Mouse (Mus musculus) NIH3T3 (cell line): Measurements from ENCODE around the gene Prlhr.

Source experiments
- DNase-seq: peaks from one replicate; pipeline ENCODE4 v3.0.0-alpha.2; 2012; ENCODE audit warnings: low read depth

Gene Prlhr

DNA sequence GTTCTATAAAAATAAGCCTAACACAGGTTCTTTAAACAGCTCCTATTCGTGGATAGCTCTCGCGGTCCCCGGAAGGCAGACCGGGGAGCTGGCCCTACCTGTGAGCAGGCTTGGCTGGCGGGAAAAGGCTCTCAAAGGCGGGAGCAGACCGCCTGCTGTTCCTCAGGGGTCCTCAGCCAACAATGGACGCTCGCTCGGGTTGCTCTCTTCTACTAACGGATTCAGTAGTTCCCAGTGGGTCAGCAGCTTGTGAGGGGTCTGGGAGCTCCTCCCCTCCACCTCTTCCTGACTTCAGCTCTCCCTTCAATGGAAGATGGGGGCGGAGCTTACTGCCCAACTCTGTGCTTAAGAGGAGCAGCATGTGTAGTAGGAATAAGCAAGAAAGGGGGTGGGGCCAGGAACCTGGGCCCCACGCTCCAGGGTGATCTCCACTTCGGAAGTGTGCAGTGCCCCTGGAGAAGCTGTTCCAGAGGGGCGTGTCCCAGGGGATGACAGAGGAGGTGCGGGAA, at the start of gene Prlhr:
Gene Prlhr (minus strand): TSS at position 51 of the 509 bp plus-strand sequence.
- DNase-seq, result no peak

DNA sequence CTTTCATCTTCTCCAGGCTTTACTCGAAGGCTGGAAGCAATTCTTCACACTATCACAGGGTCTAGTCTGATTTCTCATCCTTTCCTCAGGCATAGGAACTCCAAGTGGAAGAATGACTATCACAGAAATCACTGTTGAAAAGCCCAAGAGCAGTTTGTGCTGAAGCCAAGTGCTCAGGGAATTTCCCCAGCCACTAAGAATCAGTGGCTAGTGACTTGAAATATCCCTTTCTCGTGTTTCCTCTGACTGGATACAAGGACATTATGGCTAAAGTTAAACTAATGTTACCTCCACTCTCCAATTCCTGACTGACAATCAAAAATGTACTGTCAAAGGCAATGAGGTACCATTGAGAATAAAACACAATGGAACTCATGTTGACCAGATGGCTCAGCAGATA, 47.0 kb upstream of the Prlhr start:
- no peak for DNase-seq

DNA sequence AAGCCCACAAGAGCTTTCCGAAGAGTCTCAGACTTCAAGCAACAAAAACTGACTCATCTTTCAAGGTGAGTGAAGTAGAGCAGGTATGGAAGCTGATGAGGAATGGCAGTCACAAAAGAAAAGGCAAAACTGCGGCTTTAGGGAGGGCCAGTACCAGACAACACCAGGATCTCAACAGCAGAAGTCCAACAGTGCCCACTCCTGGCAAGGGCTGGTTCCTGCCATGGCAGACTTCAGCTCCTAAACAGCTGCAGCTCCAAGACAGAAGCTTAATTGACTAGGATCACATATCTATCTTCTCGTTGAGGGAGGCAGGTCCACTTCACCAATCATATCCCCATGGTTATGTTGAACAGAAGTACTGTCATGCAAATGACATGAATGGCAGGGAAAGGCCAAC, 45.3 kb upstream of the Prlhr start:
- DNase-seq, result peak; percentile 38

DNA sequence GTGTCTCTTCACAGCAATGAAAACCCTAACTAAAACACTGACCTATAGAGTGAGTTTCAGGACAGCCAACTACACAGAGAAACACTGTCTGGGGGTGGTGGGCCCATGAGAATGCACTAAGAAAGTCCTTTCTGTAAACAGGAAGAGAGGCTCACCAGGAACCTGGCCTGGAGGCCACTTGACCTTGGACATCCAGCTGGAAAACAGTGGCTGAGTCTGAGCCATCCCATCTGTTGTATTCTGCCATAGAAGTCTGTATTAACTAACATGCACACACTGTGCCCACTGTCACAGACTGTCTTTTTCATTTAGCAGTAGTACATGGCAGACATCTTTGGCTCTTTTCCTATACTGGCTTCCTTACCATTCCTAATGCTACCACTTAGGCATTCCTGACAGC, 32.1 kb upstream of the Prlhr start:
- DNase-seq, result no peak

DNA sequence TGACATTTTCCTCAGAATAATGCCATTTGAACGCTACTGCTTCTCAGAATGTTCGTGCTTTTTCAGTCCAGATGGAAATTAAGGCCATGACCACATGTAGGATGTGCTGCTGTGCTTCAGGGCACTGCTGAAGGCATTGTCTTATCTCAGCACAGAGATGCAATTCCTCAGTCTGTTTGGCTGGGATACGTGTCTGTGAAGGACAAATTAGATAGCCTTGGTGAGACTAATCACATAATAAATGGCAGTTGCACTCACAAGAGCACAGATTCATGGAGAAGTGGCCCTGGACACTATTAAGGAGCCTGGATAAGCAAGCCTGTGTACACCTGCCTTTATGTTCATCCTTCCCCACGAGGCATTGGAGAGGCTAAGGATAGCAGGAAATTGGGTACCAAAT, 29.1 kb upstream of the Prlhr start:
- no peak for DNase-seq

DNA sequence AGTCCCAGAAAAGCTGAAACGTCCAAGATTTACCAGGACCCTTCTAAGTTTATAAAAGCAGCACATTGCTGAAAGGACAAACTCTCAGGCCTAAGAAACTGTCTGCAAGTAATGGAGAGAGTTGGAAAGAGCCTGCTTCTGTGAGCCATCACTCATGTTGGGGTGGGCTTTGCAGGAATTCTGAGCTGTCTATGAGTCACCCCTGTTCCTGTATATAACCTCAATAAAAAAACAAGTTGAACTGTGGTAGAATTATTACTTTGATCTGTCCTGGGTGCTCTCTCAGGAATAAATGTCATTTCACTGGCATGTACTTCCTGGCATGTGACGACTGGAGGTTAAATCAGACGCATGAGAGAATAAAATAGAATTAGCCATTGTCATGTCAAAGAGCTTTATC, 27.7 kb upstream of the Prlhr start:
- peak; percentile 61 for DNase-seq

DNA sequence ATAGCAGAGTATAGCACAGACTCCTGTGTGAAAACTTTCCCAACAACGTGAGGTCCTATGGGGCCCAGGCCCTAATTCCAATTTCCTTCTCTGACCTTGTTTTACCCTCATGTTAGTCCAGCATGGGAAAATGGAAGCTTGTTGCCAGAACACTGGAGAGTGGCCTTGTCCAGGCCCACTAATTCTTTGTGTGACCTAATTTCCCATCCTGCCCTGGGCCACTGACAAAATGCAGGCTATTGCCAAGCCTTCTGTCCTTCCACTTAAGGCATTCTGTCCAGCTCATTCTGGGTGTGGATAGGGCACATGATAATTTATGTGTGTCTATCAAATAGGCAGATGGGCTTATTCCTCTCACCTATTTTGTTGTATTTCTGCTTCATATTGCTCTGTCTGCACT, 21.5 kb upstream of the Prlhr start:
- no peak for DNase-seq

DNA sequence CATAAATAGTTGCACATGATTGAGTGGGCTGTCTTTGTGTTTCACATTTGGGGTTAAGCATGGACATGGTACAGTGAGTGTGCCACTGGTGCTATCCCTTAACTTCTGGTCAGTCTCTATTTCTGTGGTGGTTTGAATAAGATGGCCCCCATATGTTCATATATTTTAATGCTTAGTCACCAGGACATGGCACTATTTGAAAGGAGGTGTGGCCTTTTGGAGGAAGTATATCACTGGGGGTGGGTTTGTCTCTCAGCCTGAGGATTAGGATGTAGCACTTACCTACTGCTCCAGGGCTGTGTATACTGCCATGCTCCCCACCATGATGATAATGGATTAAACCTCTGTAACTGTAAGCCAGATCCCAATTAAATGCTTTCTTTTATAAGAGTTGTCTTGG, 17.2 kb upstream of the Prlhr start:
- peak; percentile 19 for DNase-seq

DNA sequence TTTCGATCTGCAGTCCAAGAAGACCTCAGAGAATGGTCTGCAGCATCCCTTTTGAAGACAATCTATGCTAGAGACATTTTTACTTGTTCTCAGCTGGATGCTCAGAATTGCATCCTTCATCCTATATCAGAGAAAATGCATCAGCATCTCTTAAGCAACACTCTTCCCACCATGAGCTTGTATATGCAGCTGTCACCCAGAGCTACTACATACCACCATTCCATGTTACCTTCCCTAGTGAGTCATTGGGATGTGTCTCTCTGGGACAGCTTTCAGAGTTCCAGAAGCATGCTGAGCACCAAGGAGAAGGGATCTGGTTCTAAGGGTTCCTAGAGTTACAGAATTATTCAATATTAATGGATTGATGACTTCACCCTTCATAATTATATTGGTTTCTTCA, 10.8 kb upstream of the Prlhr start:
- no peak for DNase-seq

DNA sequence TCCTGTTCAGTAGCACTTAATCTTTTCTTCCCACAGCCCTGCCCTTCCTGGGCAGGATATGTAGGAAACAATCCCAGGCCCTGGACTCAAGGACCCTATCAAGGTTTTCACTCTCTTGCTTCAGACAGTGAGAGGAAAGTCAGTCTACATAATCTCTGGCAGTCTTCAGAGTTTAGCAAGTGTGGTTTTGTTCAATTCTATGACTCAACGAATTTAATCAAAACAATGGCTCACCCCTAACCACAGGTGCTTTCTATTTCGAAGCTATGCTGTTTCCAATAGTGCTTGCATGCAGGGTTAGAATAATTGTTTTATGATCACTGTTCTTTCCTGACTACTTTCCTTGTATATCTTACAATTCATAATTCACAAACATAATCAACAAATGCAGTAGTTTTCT, 9.7 kb upstream of the Prlhr start:
- peak; percentile 71 for DNase-seq

DNA sequence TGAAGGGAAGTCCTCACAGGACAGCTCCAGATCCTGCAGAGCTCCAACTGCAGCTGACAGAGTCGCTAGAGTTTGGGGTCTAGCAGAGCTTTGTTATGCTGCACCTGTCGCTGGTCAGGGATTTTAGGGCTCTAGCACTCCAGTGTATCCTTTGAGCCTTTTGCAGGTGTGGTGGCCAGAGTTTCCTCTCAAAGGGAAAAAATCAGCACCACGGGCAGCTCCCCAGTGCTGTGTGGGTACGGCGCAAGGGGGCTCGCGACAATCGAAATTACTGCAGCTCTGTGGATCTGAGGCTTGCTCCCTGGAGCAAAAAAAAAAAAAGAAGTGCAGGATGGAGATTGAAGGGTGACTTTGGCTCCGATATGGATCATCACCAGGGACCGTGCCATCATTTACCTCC, 742 bp upstream of the Prlhr start:
- peak; percentile 77 for DNase-seq

DNA sequence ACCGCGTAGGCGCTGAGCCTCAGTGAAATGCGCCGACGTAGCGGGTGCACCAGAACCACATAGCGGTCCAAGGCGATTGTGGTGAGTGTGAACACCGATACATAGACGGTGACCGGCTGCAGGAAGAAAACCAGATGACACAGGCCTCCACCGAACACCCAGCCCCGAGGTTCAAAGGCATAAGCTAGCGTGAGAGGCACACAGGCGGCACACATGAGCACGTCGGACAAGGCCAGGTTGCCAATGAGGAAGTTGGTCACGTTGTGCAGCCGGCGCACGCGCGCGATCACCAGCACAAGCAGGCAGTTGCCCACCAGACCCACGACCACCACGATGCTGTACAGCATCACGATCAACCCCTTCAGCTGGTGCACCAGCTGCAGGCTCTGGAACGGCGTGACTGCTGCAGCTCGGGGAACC, 506 bp downstream of the Prlhr start:
- DNase-seq, result no peak

DNA sequence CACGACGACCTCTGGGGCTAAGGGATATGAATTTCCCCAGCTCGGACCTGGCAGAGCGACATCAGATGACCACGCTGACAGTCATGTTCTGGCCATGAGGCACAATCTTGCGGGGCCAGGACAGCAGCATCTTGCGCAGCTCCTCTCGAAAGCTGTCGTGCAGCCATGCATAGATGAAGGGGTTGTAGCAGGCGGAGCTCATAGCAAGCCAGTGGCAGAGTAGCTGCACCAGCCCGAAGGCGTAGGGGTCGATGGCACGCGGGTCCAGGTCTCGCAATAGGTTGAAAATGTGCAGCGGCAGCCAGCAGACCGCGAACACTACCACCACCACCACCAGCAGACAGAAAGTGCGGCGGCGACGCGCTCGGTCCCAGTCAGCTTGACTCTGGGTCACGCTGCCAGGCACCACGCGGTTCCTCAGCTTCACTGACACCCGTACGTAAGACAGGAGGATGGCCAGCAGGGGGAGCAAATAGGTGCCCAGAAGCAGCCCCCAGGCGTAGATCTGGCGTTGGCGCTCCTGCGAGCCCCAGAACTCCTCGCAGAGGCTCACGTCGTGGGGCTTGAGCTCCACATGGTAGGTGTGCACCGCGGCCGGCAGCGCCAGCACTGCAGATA, 1.0 kb downstream of the Prlhr start:
- no peak for DNase-seq

DNA sequence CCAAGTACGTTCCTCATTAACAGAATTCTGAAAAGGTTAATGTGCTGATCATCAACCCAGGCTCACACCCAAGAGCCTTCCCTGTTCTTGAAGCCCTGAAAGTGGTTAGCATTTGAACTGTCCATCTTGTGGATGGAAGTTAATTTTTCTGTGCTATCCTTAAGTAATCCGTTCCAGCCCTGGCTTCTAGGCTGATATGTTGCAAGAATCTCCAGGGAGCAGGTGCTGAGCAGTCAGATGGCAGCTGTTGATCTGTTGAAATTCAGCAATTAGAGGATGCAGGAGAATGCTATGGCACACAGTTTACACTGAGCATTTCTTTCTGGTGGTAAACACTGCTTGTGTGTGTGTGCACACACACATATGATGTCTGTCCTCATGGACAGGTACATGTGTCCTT, 2.4 kb downstream of the Prlhr start:
- peak; percentile 23 for DNase-seq

DNA sequence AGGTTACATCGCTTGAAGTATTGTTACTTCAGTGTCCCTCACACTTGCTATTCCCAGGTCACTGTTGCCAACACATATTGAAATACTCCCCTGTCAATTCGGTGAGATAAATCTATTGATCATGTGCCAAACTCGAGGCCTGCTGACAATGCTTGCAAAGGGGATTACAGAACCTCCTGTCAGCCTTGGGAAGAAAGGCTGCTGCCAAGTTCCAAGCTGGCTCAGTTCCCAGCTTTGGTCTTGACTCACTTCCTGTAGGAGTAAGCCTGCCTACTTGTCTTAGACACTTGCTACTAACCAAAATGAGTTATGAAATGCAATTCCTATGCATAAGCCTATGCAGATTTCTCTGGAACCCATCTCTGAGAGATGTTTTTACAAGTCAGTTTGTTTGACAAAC, 4.2 kb downstream of the Prlhr start:
- peak; percentile 98 for DNase-seq

DNA sequence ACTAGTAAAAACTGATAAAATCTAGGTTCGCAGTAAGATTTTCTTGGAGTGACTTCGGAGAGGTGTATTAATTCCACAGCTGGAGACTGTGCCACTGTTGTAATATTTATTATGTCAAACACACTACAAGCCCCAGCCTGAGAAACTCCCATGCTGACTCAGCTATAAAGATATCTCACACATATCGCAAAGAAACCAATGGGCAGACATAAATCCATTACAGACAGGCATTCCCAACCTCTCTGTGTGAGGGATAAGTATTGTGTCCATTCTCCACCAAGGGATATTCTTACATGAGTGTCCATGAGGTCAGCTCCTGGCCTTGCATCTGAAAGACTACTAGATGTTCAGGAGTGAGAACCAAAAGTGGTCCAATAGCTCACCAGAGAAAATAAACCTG, 4.7 kb downstream of the Prlhr start:
- no peak for DNase-seq

DNA sequence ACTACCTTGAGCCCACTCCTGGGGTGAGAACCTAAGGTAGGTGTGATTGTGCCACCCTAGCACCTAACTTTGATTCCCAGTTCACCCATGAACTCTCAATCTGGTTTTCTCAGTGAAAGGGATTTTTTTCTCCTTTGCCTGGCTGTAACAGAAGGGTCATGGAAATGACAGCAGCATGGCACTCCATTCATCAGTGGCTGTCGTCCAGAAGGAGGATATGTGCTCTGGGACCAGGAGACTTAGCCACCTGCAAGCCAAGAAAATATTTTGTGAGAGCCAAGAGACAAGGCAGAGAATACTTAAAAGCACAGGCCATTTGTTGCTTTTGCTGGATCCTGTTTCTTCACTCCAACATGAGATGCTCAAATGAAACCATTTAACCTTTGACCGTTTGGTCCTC, 6.6 kb downstream of the Prlhr start:
- no peak for DNase-seq

DNA sequence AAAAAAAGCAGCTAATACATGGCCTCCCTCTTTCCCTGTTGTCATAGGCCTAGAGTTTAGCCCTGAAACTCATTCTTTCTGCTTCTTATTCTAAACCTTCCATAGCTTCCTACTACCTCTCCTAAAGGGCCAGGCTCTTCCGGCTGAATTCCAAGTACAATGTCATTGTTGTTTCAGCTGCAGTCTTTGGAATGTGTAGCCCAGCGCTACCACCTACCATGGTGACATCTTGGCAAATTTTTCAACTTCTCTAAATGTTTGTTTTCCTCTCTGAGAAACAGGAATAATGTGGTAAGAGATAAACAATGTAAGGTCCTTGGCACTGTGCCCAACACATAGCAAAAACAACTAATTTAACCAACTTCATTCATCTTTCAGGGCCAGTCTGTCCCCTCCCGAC, 8.4 kb downstream of the Prlhr start:
- peak; percentile 44 for DNase-seq

DNA sequence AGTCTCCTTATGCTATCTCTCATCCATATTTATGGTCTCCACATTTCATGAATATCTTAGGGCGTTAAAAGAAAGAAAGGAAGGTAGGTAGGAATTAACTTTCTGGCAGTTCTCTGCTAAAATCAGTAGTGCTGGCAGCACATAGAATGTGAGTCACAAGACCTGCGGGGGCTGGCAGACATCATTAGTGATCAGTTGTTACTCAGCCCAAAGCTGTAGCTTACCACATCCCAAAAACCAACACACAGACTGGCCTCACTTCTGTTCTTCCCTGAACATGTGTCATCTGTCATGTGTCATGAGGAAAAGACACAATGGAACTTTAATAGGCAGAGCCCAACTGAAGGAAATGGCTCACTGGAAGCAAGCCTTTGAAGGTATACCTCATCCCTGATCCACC, 9.0 kb downstream of the Prlhr start:
- DNase-seq, result peak; percentile 54

DNA sequence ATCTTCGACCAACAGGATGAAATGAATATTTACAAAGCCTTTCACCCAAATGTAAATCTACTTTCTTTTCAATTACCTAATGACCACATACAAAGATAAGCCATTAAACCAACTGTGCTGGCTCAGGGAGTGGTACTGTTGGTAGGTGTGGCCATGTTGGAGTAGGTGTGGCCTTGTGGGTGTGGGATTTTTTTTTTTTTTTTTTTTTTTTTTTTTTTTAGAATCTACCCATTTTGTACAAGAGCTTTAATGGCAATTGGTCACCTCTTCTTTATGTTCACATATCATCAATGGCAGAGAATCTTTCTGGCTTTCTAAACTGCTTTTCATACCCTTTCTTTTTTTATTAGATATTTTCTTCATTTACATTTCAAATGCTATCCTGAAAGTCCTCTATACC, 12.3 kb downstream of the Prlhr start:
- no peak for DNase-seq

DNA sequence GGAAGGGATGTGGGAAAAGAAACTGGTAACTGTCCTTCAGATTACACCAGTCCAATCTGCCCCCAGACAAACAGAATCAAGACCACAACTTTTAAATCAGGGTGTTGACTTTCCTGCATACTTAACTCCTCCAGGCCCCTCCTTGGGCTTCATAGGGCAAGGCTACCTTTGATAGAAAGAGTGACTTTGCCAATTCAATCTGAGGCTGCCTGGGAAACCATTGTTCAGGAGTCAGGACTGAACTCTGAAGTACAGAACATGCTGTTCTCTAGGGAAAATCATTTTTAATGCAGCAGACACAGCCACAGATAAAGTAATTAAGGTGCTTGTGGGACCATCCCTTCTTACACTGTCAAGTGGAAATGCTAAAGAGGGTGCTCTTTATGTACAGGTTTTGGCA, 27.6 kb downstream of the Prlhr start:
- DNase-seq, result no peak

DNA sequence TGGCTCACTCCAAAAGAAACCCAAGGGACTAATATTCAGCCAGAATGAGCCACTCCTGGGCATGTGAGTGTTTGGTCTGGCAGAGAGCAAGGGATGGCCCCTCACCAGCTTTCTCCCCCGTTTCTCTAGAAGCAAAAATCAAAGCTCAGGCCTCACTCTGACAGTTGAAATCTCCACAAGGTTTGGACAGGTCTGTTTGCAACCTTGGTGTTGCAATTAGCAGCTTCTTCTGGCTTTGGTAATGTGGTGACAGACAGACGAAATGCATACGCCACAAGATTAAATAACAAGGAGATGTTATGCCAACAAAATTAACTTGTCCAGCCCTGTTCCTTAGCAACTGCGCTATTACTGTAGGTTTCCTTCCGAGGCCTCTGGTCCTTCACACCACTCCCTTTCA, 28.0 kb downstream of the Prlhr start:
- DNase-seq, result no peak

DNA sequence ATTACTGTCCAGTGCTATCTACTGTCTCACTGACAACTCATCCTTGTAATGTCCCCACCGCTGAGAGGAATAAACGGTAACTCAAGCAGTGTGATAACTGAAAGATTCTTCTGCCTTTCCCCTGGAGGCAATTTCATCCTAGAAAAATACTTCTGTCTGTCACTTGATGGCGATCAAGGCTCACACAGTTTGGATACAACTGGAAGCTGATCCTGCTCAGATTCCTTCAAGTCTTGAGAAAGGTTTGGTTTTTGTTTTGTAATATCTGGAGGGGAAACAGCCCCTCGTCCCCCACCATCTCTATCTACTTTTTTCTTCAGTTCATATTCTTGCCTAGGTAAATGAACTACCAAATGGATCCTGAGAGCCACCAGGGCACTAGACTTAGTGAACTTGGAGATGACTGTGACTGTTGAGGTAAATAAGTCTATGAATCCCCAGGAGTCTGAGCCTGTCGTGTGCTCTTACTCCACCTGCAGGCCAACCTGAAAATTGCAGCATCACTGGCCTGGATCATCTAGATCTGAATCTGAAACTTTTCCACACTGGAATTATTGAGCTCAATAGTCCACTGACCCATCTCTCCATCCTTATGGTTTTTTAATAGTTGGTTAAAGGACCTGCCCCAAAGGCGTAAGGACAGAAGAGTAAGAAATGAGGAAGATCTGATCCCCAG, 30.4 kb downstream of the Prlhr start:
- DNase-seq, result peak; percentile 83
